9 mouse cellular contexts compared by ENCODE assay signal in genomic region chr1:176699793-176700192, GRCm38 (mm10).
DNase-seq lines count a peak whose midpoint lies in the region; ATAC-seq and TF ChIP-seq lines count a peak whose summit lies in the region.
"Had no signal": no experiment of that assay in that cellular context is flagged by ENCODE, and none has a peak within 500 bp of the region (broad histone marks: within the 10 kb centered on the region; RNA-seq: fewer than 3 reads in every experiment).

No protein-coding gene starts in this region.

- peak; percentile 70 for TF ChIP-seq CTCF in forebrain, postnatal 0 days (IDR thresholded peaks at IDR 0.05; ENCODE audit: low read depth)

- peak; percentile 53 for DNase-seq in forebrain, postnatal 0 days
- peak; percentile 20 for DNase-seq in neural tube, embryonic 11.5 days (ENCODE audit: low spot score)
- no peak for DNase-seq in neural tube, embryonic 10.5 days (ENCODE audit: extremely low spot score, low spot score)
- DNase-seq in frontal cortex, postnatal 36 days (ENCODE audit: low spot score in 2 of 2), result peak; percentile 49 to 72
- peak; percentile 14 to 37 for DNase-seq in left cerebral cortex, postnatal 10 days (ENCODE audit: extremely low spot score in 1 of 2, low spot score in 2 of 2)
- peak; percentile 57 for DNase-seq in testis, postnatal 10 days (ENCODE audit: low spot score)
- DNase-seq in spleen, postnatal 4 days (ENCODE audit: low spot score in 2 of 2), result no peak

- no peak for ATAC-seq in forebrain, postnatal 0 days
- ATAC-seq in forebrain, embryonic 13.5 days, result no peak
- ATAC-seq in neural tube, embryonic 11.5 days (ENCODE audit: insufficient read depth, low FRiP score, low TSS enrichment), result no peak

- no peak overlapping the region for H3K4me2 ChIP-seq in forebrain, postnatal 0 days (ENCODE audit: low read depth)
- no peak overlapping the region for H3K4me2 ChIP-seq in forebrain, embryonic 13.5 days
- no peak overlapping the region for H3K4me2 ChIP-seq in neural tube, embryonic 11.5 days (ENCODE audit: low read depth)
- H3K4me2 ChIP-seq: neural tube, embryonic 13.5 days had no signal

- no peaks in the 10 kb centered on the region for H3K36me3 ChIP-seq in forebrain, postnatal 0 days (ENCODE audit: insufficient read depth)
- no peaks in the 10 kb centered on the region for H3K36me3 ChIP-seq in forebrain, embryonic 13.5 days (ENCODE audit: poor library complexity, severe bottlenecking)
- H3K36me3 ChIP-seq in neural tube, embryonic 11.5 days (ENCODE audit: control insufficient read depth, insufficient read depth, low read length), result no peaks in the 10 kb centered on the region
- H3K36me3 ChIP-seq: neural tube, embryonic 13.5 days had no signal

- no peak overlapping the region for H3K9ac ChIP-seq in forebrain, postnatal 0 days
- no peak overlapping the region for H3K9ac ChIP-seq in forebrain, embryonic 13.5 days
- no peak overlapping the region for H3K9ac ChIP-seq in neural tube, embryonic 11.5 days (ENCODE audit: low read length)
- H3K9ac ChIP-seq: neural tube, embryonic 13.5 days had no signal

- no peaks in the 10 kb centered on the region for H3K4me1 ChIP-seq in forebrain, postnatal 0 days (ENCODE audit: insufficient read depth)
- H3K4me1 ChIP-seq in forebrain, embryonic 13.5 days, result no peaks in the 10 kb centered on the region
- no peaks in the 10 kb centered on the region for H3K4me1 ChIP-seq in neural tube, embryonic 11.5 days (ENCODE audit: control insufficient read depth, insufficient read depth, low read length)
- H3K4me1 ChIP-seq: neural tube, embryonic 13.5 days had no signal

- H3K9me3 ChIP-seq in forebrain, postnatal 0 days (ENCODE audit: low read length), result no peaks in the 10 kb centered on the region
- H3K9me3 ChIP-seq in forebrain, embryonic 13.5 days (replicated peaks), result no peaks in the 10 kb centered on the region
- H3K9me3 ChIP-seq in neural tube, embryonic 11.5 days (ENCODE audit: control insufficient read depth, low read length), result no peaks in the 10 kb centered on the region
- H3K9me3 ChIP-seq: neural tube, embryonic 13.5 days had no signal

- H3K27ac ChIP-seq in forebrain, postnatal 0 days (ENCODE audit: low read depth, low read length), result no peak overlapping the region
- no peak overlapping the region for H3K27ac ChIP-seq in forebrain, embryonic 13.5 days
- H3K27ac ChIP-seq in neural tube, embryonic 11.5 days (ENCODE audit: low read depth, low read length), result no peak overlapping the region
- H3K27ac ChIP-seq: neural tube, embryonic 13.5 days had no signal

- H3K4me3 ChIP-seq in forebrain, postnatal 0 days (ENCODE audit: low read depth, low read length), result no peak overlapping the region
- H3K4me3 ChIP-seq in forebrain, embryonic 13.5 days, result no peak overlapping the region
- H3K4me3 ChIP-seq in neural tube, embryonic 11.5 days (ENCODE audit: low read depth, low read length), result no peak overlapping the region
- H3K4me3 ChIP-seq: neural tube, embryonic 13.5 days had no signal

- intact Hi-C loops in left cerebral cortex, postnatal 10 days (cut with DNase I), result loop anchor here (2.0 kb wide), 2 partner anchors 477 to 763 kb away; no protein-coding TSS in a partner anchor

- H3K27me3 ChIP-seq in forebrain, postnatal 0 days (ENCODE audit: insufficient read depth, low read length), result no peaks in the 10 kb centered on the region
- no peaks in the 10 kb centered on the region for H3K27me3 ChIP-seq in forebrain, embryonic 13.5 days
- H3K27me3 ChIP-seq in neural tube, embryonic 11.5 days (ENCODE audit: control insufficient read depth, insufficient read depth, low read length), result no peaks in the 10 kb centered on the region
- H3K27me3 ChIP-seq: neural tube, embryonic 13.5 days had no signal

Comparison
In these comparisons a context has a peak if more than half of its experiments do, and no peak if none do; other contexts are left out.
1. DNase-seq: peak in forebrain, postnatal 0 days (single experiment), neural tube, embryonic 11.5 days (single experiment), frontal cortex, postnatal 36 days (2 of 2), left cerebral cortex, postnatal 10 days (2 of 2) and testis, postnatal 10 days (single experiment); none in neural tube, embryonic 10.5 days (single experiment) and spleen, postnatal 4 days (0 of 2).